Mouse (Mus musculus): ENCODE measurements around the gene Mucl3. TPM values are rescaled to one million over a fixed set of nuclear protein-coding genes. Genes with fewer than 3 reads are reported as not detected.

Mucl3 gene
- polyA plus RNA-seq, 1 experiment from 2014 or later = 0.08 TPM

DNA sequence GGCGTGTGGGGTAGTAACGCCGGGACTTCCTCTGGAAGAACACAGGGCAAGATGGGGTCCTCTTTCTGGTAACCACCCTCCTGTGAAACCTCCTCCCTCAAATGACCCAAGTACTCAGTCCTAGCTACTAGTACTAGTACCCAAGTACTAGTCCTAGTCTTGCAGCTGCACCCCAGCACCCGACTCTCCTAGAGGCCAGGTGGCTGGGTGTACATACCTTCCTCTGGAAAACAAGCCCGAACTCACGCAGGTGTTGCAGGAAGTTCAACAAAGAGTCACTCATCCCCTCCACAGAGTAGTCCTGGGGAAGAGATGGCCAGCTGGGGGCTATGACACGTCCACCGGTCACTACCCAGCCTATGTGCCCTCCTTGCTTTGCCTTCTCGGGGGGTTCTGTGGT, 26.2 kb upstream of the Mucl3 start:
- no peak overlapping the region for H3K9ac ChIP-seq
- WGBS = 91% methylated on average over 9 of the region's 9 CpGs
- peaks cover 22% of the 10 kb centered on the region for H3K36me3 ChIP-seq
- no peak for ATAC-seq (ENCODE audit: insufficient number of reproducible peaks, insufficient read depth, low FRiP score, low TSS enrichment)
- H3K27ac ChIP-seq = no peak overlapping the region
- no peak overlapping the region for H3K4me3 ChIP-seq
- no peak overlapping the region for H3K4me2 ChIP-seq (replicated peaks)
- peaks cover 22% of the 10 kb centered on the region for H3K4me1 ChIP-seq
- no peaks in the 10 kb centered on the region for H3K27me3 ChIP-seq
- no peaks in the 10 kb centered on the region for H3K9me3 ChIP-seq

- H3K4me2 ChIP-seq (replicated peaks) = peak within 1 kb of the TSS; percentile 89
- H3K27ac ChIP-seq = peak within 1 kb of the TSS; percentile 85
- H3K9ac ChIP-seq = peak within 1 kb of the TSS; percentile 90
- 0% methylated on average over 61 of the region's 61 CpGs for WGBS
- peak within 1 kb of the TSS; percentile 72 for H3K4me3 ChIP-seq
- H3K27me3 ChIP-seq = no peaks in the 10 kb centered on the region
- peaks cover 16% of the 10 kb centered on the region for H3K4me1 ChIP-seq
- peaks cover 38% of the 10 kb centered on the region for H3K36me3 ChIP-seq
- H3K9me3 ChIP-seq = no peaks in the 10 kb centered on the region
- peak; percentile 84 for ATAC-seq (ENCODE audit: insufficient number of reproducible peaks, insufficient read depth, low FRiP score, low TSS enrichment)
These were observed 24.0 kb upstream of the Mucl3 start, which contains the start of gene Vars2 for GRCm38 (mm10) chr17:35667334-35668065. Gene Vars2 (minus strand): TSS chr17:35667592.

- H3K36me3 ChIP-seq = peaks cover 41% of the 10 kb centered on the region
These were observed 23.4 kb upstream of the Mucl3 start for GRCm38 (mm10) chr17:35666851-35667256.

GRCm38 (mm10) chr17:35665957-35666515, 22.5 kb upstream of the Mucl3 start:
- H3K36me3 ChIP-seq = peaks cover 46% of the 10 kb centered on the region

More at GRCm38 (mm10) chr17:35666851-35667256, 23.4 kb upstream of the Mucl3 start:
- Histone ChIP-seq H3K27ac (peak overlapping the region; percentile 85), H3K4me1 (peaks cover 16% of the 10 kb centered on the region), H3K4me2 (replicated peaks) (peak overlapping the region; percentile 89), H3K4me3 (peak overlapping the region; percentile 72), H3K9ac (peak overlapping the region; percentile 90), H3K9me3 (no peaks in the 10 kb centered on the region), H3K27me3 (no peaks in the 10 kb centered on the region)
- WGBS = 2% methylated on average over 13 of the region's 13 CpGs
- peak; percentile 32 for ATAC-seq (ENCODE audit: insufficient number of reproducible peaks, insufficient read depth, low FRiP score, low TSS enrichment)

GRCm38 (mm10) chr17:35653086-35653485, 9.6 kb upstream of the Mucl3 start:
- H3K9ac ChIP-seq = no peak overlapping the region
- ATAC-seq (ENCODE audit: insufficient number of reproducible peaks, insufficient read depth, low FRiP score, low TSS enrichment) = no peak
- no peaks in the 10 kb centered on the region for H3K9me3 ChIP-seq
- no peaks in the 10 kb centered on the region for H3K27me3 ChIP-seq
- peaks cover 33% of the 10 kb centered on the region for H3K36me3 ChIP-seq
- H3K4me3 ChIP-seq = no peak overlapping the region
- no peak overlapping the region for H3K27ac ChIP-seq
- no peaks in the 10 kb centered on the region for H3K4me1 ChIP-seq
- 62% methylated on average over 2 of the region's 2 CpGs for WGBS
- H3K4me2 ChIP-seq (replicated peaks) = no peak overlapping the region

More at GRCm38 (mm10) chr17:35665957-35666515, 22.5 kb upstream of the Mucl3 start:
- ATAC-seq (ENCODE audit: insufficient number of reproducible peaks, insufficient read depth, low FRiP score, low TSS enrichment) = no peak
- no peaks in the 10 kb centered on the region for H3K9me3 ChIP-seq
- H3K27ac ChIP-seq = no peak overlapping the region; the same call in 1 of the 2 replicates
- no peak overlapping the region for H3K4me3 ChIP-seq
- H3K4me2 ChIP-seq (replicated peaks) = peak overlapping the region; percentile 89
- no peaks in the 10 kb centered on the region for H3K27me3 ChIP-seq
- H3K4me1 ChIP-seq = peaks cover 16% of the 10 kb centered on the region
- H3K9ac ChIP-seq = peak overlapping the region; percentile 29; the same call in 1 of the 2 replicates
- WGBS = 78% methylated on average over 17 of the region's 17 CpGs

DNA sequence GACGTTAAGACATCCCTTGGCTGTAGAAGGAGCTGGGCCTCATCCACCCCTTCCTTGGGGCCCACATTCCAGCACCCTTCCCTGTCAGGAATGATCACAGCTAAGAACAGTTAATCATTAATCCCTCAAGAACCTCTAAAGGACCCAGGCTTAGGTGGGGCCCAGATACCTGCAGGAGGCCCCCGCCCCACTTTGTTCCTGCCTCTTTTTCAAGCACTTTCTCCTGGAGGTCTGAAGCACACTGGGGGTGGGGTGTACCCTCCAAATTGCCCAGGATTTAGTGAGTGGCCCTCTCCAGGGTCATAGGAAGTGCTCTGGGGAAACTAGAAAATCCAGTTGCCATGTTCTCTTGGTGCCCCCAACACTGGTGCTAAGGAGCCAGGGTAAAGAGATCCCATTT, 5.9 kb upstream of the Mucl3 start:
- H3K27me3 ChIP-seq = no peaks in the 10 kb centered on the region
- ATAC-seq (ENCODE audit: insufficient number of reproducible peaks, insufficient read depth, low FRiP score, low TSS enrichment) = no peak

GRCm38 (mm10) chr17:35639352-35639751, 4.1 kb downstream of the Mucl3 start:
- 0 out of 2 replicates have a peak, but pooled peaks cover 5% of the 10 kb centered on the region for H3K4me1 ChIP-seq
- ATAC-seq (ENCODE audit: insufficient number of reproducible peaks, insufficient read depth, low FRiP score, low TSS enrichment) = no peak
- H3K9me3 ChIP-seq = no peaks in the 10 kb centered on the region
- H3K27me3 ChIP-seq = peaks cover 8% of the 10 kb centered on the region; the same call in 1 of the 2 replicates
- 82% methylated on average over 6 of the region's 6 CpGs for WGBS
- H3K36me3 ChIP-seq = no peaks in the 10 kb centered on the region
- no peak overlapping the region for H3K27ac ChIP-seq
- no peak overlapping the region for H3K9ac ChIP-seq
- H3K4me2 ChIP-seq (replicated peaks) = no peak overlapping the region
- H3K4me3 ChIP-seq = no peak overlapping the region

More for the DNA sequence above, 5.9 kb upstream of the Mucl3 start:
- WGBS = 67% methylated on average over 2 of the region's 2 CpGs
- Histone ChIP-seq H3K9ac (no peak overlapping the region), H3K4me2 (replicated peaks) (no peak overlapping the region), H3K4me3 (no peak overlapping the region), H3K9me3 (no peaks in the 10 kb centered on the region), H3K36me3 (0 out of 2 replicates have a peak, but pooled peaks cover under 1% of the 10 kb centered on the region), H3K27ac (no peak overlapping the region), H3K4me1 (no peaks in the 10 kb centered on the region)

DNA sequence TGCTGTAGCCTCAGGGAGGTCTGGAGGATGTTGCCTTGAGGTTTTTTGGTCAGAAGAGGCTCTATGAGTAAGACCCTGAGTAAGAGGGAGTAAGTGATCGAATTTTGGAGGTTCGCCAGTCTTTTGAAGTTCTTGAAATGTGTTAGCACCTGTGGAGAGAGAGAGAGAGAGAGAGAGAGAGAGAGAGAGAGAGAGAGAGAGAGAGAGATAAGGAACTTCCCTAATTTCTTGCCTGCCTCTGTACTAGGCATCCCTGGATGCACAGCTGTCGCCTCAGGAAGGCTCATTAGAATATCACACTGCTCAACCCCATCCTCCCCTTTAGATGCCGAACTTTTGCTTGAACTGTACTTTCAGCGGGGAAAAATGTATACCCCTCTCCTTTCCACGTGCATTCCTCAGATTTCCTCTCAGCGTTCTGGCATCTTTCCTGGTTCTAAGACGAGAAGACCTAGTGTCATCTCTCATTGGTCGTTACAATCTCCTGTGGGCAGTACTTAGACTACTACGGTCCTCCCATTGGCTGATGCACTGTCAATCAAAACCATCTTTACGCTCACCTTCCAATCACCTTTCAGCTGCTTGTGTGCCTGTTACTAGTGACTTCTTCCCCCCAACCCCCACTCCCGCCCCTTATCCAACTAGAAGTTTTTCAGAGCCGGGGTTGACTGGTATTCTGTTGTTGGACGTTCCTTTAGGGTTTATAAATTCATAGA, 4.9 kb downstream of the Mucl3 start:
- Histone ChIP-seq H3K36me3 (no peaks in the 10 kb centered on the region), H3K9me3 (no peaks in the 10 kb centered on the region), H3K4me3 (0 out of 2 replicates have a peak overlapping the region, but pooled peaks have one; percentile 7), H3K4me2 (replicated peaks) (peak overlapping the region; percentile 26; the same call in 1 of the 2 replicates), H3K27me3 (peaks cover 8% of the 10 kb centered on the region; the same call in 1 of the 2 replicates), H3K27ac (no peak overlapping the region), H3K4me1 (peaks cover 5% of the 10 kb centered on the region; the same call in 1 of the 2 replicates), H3K9ac (no peak overlapping the region)
- peak; percentile 80 for ATAC-seq (ENCODE audit: insufficient number of reproducible peaks, insufficient read depth, low FRiP score, low TSS enrichment)
- whole genome bisulfite sequencing = 29% methylated on average over 14 of the region's 14 CpGs

DNA sequence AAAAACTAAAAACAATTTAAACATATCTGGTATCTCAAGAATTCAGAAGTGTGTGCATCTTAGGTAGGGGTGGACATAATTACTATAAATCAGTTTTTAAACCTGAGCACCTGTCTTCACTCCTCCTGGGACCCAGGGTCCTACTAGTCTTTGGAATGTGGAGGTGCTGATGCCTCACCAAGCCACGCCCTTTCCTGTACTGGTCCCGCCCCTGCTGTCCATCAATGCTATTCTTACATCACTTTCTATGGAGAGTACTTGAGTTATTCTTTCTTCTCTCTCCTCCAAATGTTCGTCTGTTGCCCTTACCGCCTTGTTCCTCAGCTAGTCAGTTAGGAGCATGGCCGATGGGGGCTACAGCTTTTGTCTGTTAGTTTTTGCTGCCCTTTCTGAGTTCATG, 7.1 kb downstream of the Mucl3 start:
- no peak overlapping the region for H3K9ac ChIP-seq
- peaks cover 8% of the 10 kb centered on the region; the same call in 1 of the 2 replicates for H3K27me3 ChIP-seq
- H3K36me3 ChIP-seq = no peaks in the 10 kb centered on the region
- ATAC-seq (ENCODE audit: insufficient number of reproducible peaks, insufficient read depth, low FRiP score, low TSS enrichment) = no peak
- no peaks in the 10 kb centered on the region for H3K9me3 ChIP-seq
- 41% methylated on average over 5 of the region's 5 CpGs for WGBS
- H3K4me2 ChIP-seq (replicated peaks) = peak overlapping the region; percentile 63; the same call in 1 of the 2 replicates
- H3K27ac ChIP-seq = no peak overlapping the region
- H3K4me3 ChIP-seq = no peak overlapping the region
- peaks cover 5% of the 10 kb centered on the region; the same call in 1 of the 2 replicates for H3K4me1 ChIP-seq

- no peak for ATAC-seq (ENCODE audit: insufficient number of reproducible peaks, insufficient read depth, low FRiP score, low TSS enrichment)
- Histone ChIP-seq H3K4me2 (replicated peaks) (peak overlapping the region; percentile 63), H3K36me3 (no peaks in the 10 kb centered on the region), H3K9ac (peak overlapping the region; percentile 38; the same call in 1 of the 2 replicates), H3K4me1 (peaks cover 5% of the 10 kb centered on the region; the same call in 1 of the 2 replicates), H3K9me3 (no peaks in the 10 kb centered on the region), H3K27ac (no peak overlapping the region), H3K4me3 (peak overlapping the region; percentile 36), H3K27me3 (peaks cover 8% of the 10 kb centered on the region; the same call in 1 of the 2 replicates)
- WGBS = 2% methylated on average over 15 of the region's 15 CpGs
These were observed 7.8 kb downstream of the Mucl3 start for GRCm38 (mm10) chr17:35635699-35636111.

DNA sequence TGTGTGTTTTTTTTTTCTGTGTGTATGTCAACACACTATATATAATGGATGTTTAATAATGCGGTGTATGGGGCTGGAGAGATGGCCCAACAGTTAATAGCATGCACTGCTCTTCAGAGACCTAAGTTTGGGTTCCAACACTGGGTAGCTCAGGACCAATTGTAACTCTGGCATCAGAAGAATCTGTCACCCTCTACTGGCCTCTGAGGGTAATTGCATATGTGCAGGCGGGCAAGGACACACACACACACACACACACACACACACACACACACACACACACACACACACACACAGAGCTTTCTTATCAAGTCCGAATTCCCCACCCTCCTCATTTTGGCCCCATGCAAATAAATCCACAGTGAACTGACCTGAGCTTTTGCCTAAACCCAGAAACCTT, 8.3 kb downstream of the Mucl3 start:
- H3K4me1 ChIP-seq = peaks cover 5% of the 10 kb centered on the region; the same call in 1 of the 2 replicates
- H3K9me3 ChIP-seq = no peaks in the 10 kb centered on the region
- peaks cover 8% of the 10 kb centered on the region; the same call in 1 of the 2 replicates for H3K27me3 ChIP-seq
- H3K4me2 ChIP-seq (replicated peaks) = no peak overlapping the region
- ATAC-seq (ENCODE audit: insufficient number of reproducible peaks, insufficient read depth, low FRiP score, low TSS enrichment) = no peak
- whole genome bisulfite sequencing = 77% methylated on average over 3 of the region's 3 CpGs
- no peaks in the 10 kb centered on the region for H3K36me3 ChIP-seq
- no peak overlapping the region for H3K27ac ChIP-seq
- no peak overlapping the region for H3K9ac ChIP-seq
- no peak overlapping the region for H3K4me3 ChIP-seq

Data from embryonic facial prominence, embryonic 12.5 days (tissue).